Mouse (Mus musculus): Measurements from ENCODE around the gene Grm8. TPM values are rescaled to one million over a fixed set of nuclear protein-coding genes. Genes with fewer than 3 reads are reported as not detected.

The Grm8 gene
- polyA plus RNA-seq, 1 experiment from 2014 or later, result 2.0 TPM

- Histone ChIP-seq H3K27me3 (no peaks in the 10 kb centered on the region), H3K4me3 (no peak overlapping the region), H3K4me1 (no peaks in the 10 kb centered on the region), H3K9me3 (no peaks in the 10 kb centered on the region), H3K36me3 (no peaks in the 10 kb centered on the region), H3K27ac (no peak overlapping the region), H3K4me2 (replicated peaks) (no peak overlapping the region), H3K9ac (no peak overlapping the region)
- no peak for ATAC-seq (ENCODE audit: insufficient number of reproducible peaks, insufficient read depth, low FRiP score, low TSS enrichment)
- 32% methylated on average over 5 of the region's 5 CpGs for WGBS
Observed at GRCm38 (mm10) chr6:27812789-27813188, 322.2 kb downstream of the Grm8 start.

- Histone ChIP-seq H3K36me3 (no peaks in the 10 kb centered on the region), H3K9ac (no peak overlapping the region), H3K9me3 (no peaks in the 10 kb centered on the region), H3K27ac (no peak overlapping the region), H3K4me3 (no peak overlapping the region), H3K4me2 (replicated peaks) (no peak overlapping the region), H3K27me3 (no peaks in the 10 kb centered on the region), H3K4me1 (no peaks in the 10 kb centered on the region)
- ATAC-seq (ENCODE audit: insufficient number of reproducible peaks, insufficient read depth, low FRiP score, low TSS enrichment), result no peak
- WGBS, result 89% methylated on average over 6 of the region's 6 CpGs
Observed at GRCm38 (mm10) chr6:27809996-27810395, 325.0 kb downstream of the Grm8 start.

GRCm38 (mm10) chr6:27806741-27807140, 328.2 kb downstream of the Grm8 start:
- ATAC-seq (ENCODE audit: insufficient number of reproducible peaks, insufficient read depth, low FRiP score, low TSS enrichment), result no peak
- no peaks in the 10 kb centered on the region for H3K27me3 ChIP-seq

GRCm38 (mm10) chr6:27800881-27801572, 334.0 kb downstream of the Grm8 start:
- no peaks in the 10 kb centered on the region for H3K27me3 ChIP-seq
- H3K4me3 ChIP-seq, result no peak overlapping the region
- WGBS, result 63% methylated on average over 6 of the region's 6 CpGs
- H3K4me1 ChIP-seq, result no peaks in the 10 kb centered on the region
- H3K4me2 ChIP-seq (replicated peaks), result no peak overlapping the region
- ATAC-seq (ENCODE audit: insufficient number of reproducible peaks, insufficient read depth, low FRiP score, low TSS enrichment), result no peak
- no peak overlapping the region for H3K27ac ChIP-seq
- no peaks in the 10 kb centered on the region for H3K36me3 ChIP-seq
- no peaks in the 10 kb centered on the region for H3K9me3 ChIP-seq
- H3K9ac ChIP-seq, result no peak overlapping the region

More at GRCm38 (mm10) chr6:27806741-27807140, 328.2 kb downstream of the Grm8 start:
- Histone ChIP-seq H3K4me3 (no peak overlapping the region), H3K36me3 (no peaks in the 10 kb centered on the region), H3K4me1 (no peaks in the 10 kb centered on the region), H3K9me3 (no peaks in the 10 kb centered on the region), H3K27ac (no peak overlapping the region), H3K9ac (no peak overlapping the region), H3K4me2 (replicated peaks) (no peak overlapping the region)

GRCm38 (mm10) chr6:27798735-27799134, 336.2 kb downstream of the Grm8 start:
- no peaks in the 10 kb centered on the region for H3K9me3 ChIP-seq
- WGBS, result 94% methylated on average over 3 of the region's 3 CpGs
- no peak overlapping the region for H3K4me2 ChIP-seq (replicated peaks)

GRCm38 (mm10) chr6:27789566-27789965, 345.4 kb downstream of the Grm8 start:
- Histone ChIP-seq H3K4me2 (replicated peaks) (no peak overlapping the region), H3K27ac (no peak overlapping the region), H3K9me3 (no peaks in the 10 kb centered on the region), H3K9ac (no peak overlapping the region), H3K27me3 (no peaks in the 10 kb centered on the region), H3K36me3 (no peaks in the 10 kb centered on the region), H3K4me3 (no peak overlapping the region), H3K4me1 (no peaks in the 10 kb centered on the region)
- ATAC-seq (ENCODE audit: insufficient number of reproducible peaks, insufficient read depth, low FRiP score, low TSS enrichment), result no peak
- WGBS, result 96% methylated on average over 3 of the region's 3 CpGs

More at GRCm38 (mm10) chr6:27798735-27799134, 336.2 kb downstream of the Grm8 start:
- no peaks in the 10 kb centered on the region for H3K4me1 ChIP-seq
- H3K27me3 ChIP-seq, result no peaks in the 10 kb centered on the region
- H3K36me3 ChIP-seq, result no peaks in the 10 kb centered on the region
- H3K27ac ChIP-seq, result no peak overlapping the region
- no peak for ATAC-seq (ENCODE audit: insufficient number of reproducible peaks, insufficient read depth, low FRiP score, low TSS enrichment)
- H3K4me3 ChIP-seq, result no peak overlapping the region
- no peak overlapping the region for H3K9ac ChIP-seq

- Histone ChIP-seq H3K27me3 (no peaks in the 10 kb centered on the region), H3K9me3 (no peaks in the 10 kb centered on the region), H3K4me3 (no peak overlapping the region), H3K36me3 (no peaks in the 10 kb centered on the region), H3K4me2 (replicated peaks) (no peak overlapping the region), H3K4me1 (no peaks in the 10 kb centered on the region), H3K27ac (no peak overlapping the region), H3K9ac (no peak overlapping the region)
- 84% methylated on average over 4 of the region's 4 CpGs for WGBS
- ATAC-seq (ENCODE audit: insufficient number of reproducible peaks, insufficient read depth, low FRiP score, low TSS enrichment), result no peak
Observed at GRCm38 (mm10) chr6:27789151-27789550, 345.8 kb downstream of the Grm8 start.

GRCm38 (mm10) chr6:27782251-27782650, 352.7 kb downstream of the Grm8 start:
- no peak overlapping the region for H3K4me3 ChIP-seq
- no peak overlapping the region for H3K27ac ChIP-seq
- no peaks in the 10 kb centered on the region for H3K4me1 ChIP-seq
- no peak overlapping the region for H3K9ac ChIP-seq
- H3K36me3 ChIP-seq, result no peaks in the 10 kb centered on the region
- H3K9me3 ChIP-seq, result no peaks in the 10 kb centered on the region
- no peaks in the 10 kb centered on the region for H3K27me3 ChIP-seq
- no peak overlapping the region for H3K4me2 ChIP-seq (replicated peaks)
- ATAC-seq (ENCODE audit: insufficient number of reproducible peaks, insufficient read depth, low FRiP score, low TSS enrichment), result no peak
- 79% methylated on average over 1 of the region's 1 CpGs for WGBS

- 84% methylated on average over 3 of the region's 3 CpGs for WGBS
- Histone ChIP-seq H3K4me3 (no peak overlapping the region), H3K27ac (no peak overlapping the region), H3K9me3 (no peaks in the 10 kb centered on the region), H3K4me1 (no peaks in the 10 kb centered on the region), H3K36me3 (no peaks in the 10 kb centered on the region), H3K4me2 (replicated peaks) (no peak overlapping the region), H3K27me3 (no peaks in the 10 kb centered on the region), H3K9ac (no peak overlapping the region)
- no peak for ATAC-seq (ENCODE audit: insufficient number of reproducible peaks, insufficient read depth, low FRiP score, low TSS enrichment)
Observed at GRCm38 (mm10) chr6:27781371-27781770, 353.6 kb downstream of the Grm8 start.

GRCm38 (mm10) chr6:27775646-27776271, 359.2 kb downstream of the Grm8 start:
- no peaks in the 10 kb centered on the region for H3K9me3 ChIP-seq
- H3K4me3 ChIP-seq, result no peak overlapping the region
- H3K4me1 ChIP-seq, result no peaks in the 10 kb centered on the region
- H3K9ac ChIP-seq, result no peak overlapping the region
- 86% methylated on average over 4 of the region's 4 CpGs for WGBS
- H3K36me3 ChIP-seq, result no peaks in the 10 kb centered on the region
- no peak overlapping the region for H3K27ac ChIP-seq
- no peak for ATAC-seq (ENCODE audit: insufficient number of reproducible peaks, insufficient read depth, low FRiP score, low TSS enrichment)
- no peaks in the 10 kb centered on the region for H3K27me3 ChIP-seq
- H3K4me2 ChIP-seq (replicated peaks), result no peak overlapping the region

GRCm38 (mm10) chr6:27762061-27762460, 372.9 kb downstream of the Grm8 start:
- Histone ChIP-seq H3K27me3 (no peaks in the 10 kb centered on the region), H3K4me2 (replicated peaks) (no peak overlapping the region), H3K4me3 (no peak overlapping the region), H3K9ac (no peak overlapping the region), H3K4me1 (no peaks in the 10 kb centered on the region), H3K9me3 (no peaks in the 10 kb centered on the region), H3K36me3 (no peaks in the 10 kb centered on the region), H3K27ac (no peak overlapping the region)
- 83% methylated on average over 6 of the region's 6 CpGs for WGBS
- ATAC-seq (ENCODE audit: insufficient number of reproducible peaks, insufficient read depth, low FRiP score, low TSS enrichment), result no peak

- ATAC-seq (ENCODE audit: insufficient number of reproducible peaks, insufficient read depth, low FRiP score, low TSS enrichment), result no peak
- Histone ChIP-seq H3K4me1 (no peaks in the 10 kb centered on the region), H3K9ac (no peak overlapping the region), H3K27me3 (no peaks in the 10 kb centered on the region), H3K36me3 (no peaks in the 10 kb centered on the region), H3K4me3 (no peak overlapping the region), H3K4me2 (replicated peaks) (no peak overlapping the region), H3K27ac (no peak overlapping the region), H3K9me3 (no peaks in the 10 kb centered on the region)
- WGBS, result 94% methylated on average over 2 of the region's 2 CpGs
Observed at GRCm38 (mm10) chr6:27753290-27753829, 381.6 kb downstream of the Grm8 start.
